Mouse (Mus musculus) brown adipose tissue, adult 24 weeks (tissue): ENCODE data around the gene Klk13. TPM values are rescaled to one million over a fixed set of nuclear protein-coding genes. Genes with fewer than 3 reads are reported as not detected.

Experiments used
- polyA plus RNA-seq: library from polyadenylated mRNA; stranded (reverse); fragments of >200 nt; gene quantifications from 2 replicates; pipeline ENCODE4 v1.2.4, GENCODE M21; 2012; ENCODE audit not compliant: missing spikeins, insufficient read depth, insufficient read length

Klk13 gene
- polyA plus RNA-seq, 1 experiment: not detected

Other genes with a start within 250 kb of the Klk13 start
- gene Vsig10l, start 249.4 kb upstream of the Klk13 start, polyA plus RNA-seq: 1.9 and 3.5 TPM in 2 replicates
- gene Iglon5, start 222.5 kb upstream of the Klk13 start, polyA plus RNA-seq: 0.48 and 0.58 TPM in 2 replicates
- gene 4931406B18Rik, start 206.6 kb upstream of the Klk13 start, polyA plus RNA-seq: not detected in 2 replicates
- 1.4 and 5.5 TPM in 2 replicates for gene Cd33, start 168.1 kb upstream of the Klk13 start, polyA plus RNA-seq
- 0.79 and 0.88 TPM in 2 replicates for gene Zfp658, start 150.3 kb upstream of the Klk13 start, polyA plus RNA-seq
- 2.9 and 4.4 TPM in 2 replicates for gene Zfp719, start 133.0 kb upstream of the Klk13 start, polyA plus RNA-seq
- not detected in 2 replicates for gene Zfp819, start 105.4 kb upstream of the Klk13 start, polyA plus RNA-seq
- not detected in 2 replicates for gene Ceacam18, start 77.9 kb upstream of the Klk13 start, polyA plus RNA-seq
- gene Siglece, start 52.4 kb upstream of the Klk13 start, polyA plus RNA-seq: 1.3 and 2.7 TPM in 2 replicates
- 1.7 and 2.5 TPM in 2 replicates for gene Ctu1, start 40.6 kb upstream of the Klk13 start, polyA plus RNA-seq
- gene Klk14, start 22.1 kb upstream of the Klk13 start, polyA plus RNA-seq: not detected in 2 replicates
- gene Klk12, start 56.3 kb downstream of the Klk13 start, polyA plus RNA-seq: not detected in 2 replicates
- gene Klk11, start 62.0 kb downstream of the Klk13 start, polyA plus RNA-seq: not detected in 2 replicates
- not detected in 2 replicates for gene Klk10, start 68.5 kb downstream of the Klk13 start, polyA plus RNA-seq
- gene Klk9, start 79.3 kb downstream of the Klk13 start, polyA plus RNA-seq: not detected in 2 replicates
- 2.3 and 3.4 TPM in 2 replicates for gene Klk8, start 85.0 kb downstream of the Klk13 start, polyA plus RNA-seq
- not detected in 2 replicates for gene Klk7, start 98.7 kb downstream of the Klk13 start, polyA plus RNA-seq
- gene Klk6, start 111.9 kb downstream of the Klk13 start, polyA plus RNA-seq: not detected in 2 replicates
- gene Klk5, start 129.4 kb downstream of the Klk13 start, polyA plus RNA-seq: not detected in 2 replicates
- gene Klk4, start 168.6 kb downstream of the Klk13 start, polyA plus RNA-seq: not detected in 2 replicates
- gene Klk15, start 221.2 kb downstream of the Klk13 start, polyA plus RNA-seq: not detected in 2 replicates
- gene Klk1b8, start 238.1 kb downstream of the Klk13 start, polyA plus RNA-seq: not detected in 2 replicates